Mouse (Mus musculus): ENCODE data around the gene Fam129a.

Fam129a gene

DNA sequence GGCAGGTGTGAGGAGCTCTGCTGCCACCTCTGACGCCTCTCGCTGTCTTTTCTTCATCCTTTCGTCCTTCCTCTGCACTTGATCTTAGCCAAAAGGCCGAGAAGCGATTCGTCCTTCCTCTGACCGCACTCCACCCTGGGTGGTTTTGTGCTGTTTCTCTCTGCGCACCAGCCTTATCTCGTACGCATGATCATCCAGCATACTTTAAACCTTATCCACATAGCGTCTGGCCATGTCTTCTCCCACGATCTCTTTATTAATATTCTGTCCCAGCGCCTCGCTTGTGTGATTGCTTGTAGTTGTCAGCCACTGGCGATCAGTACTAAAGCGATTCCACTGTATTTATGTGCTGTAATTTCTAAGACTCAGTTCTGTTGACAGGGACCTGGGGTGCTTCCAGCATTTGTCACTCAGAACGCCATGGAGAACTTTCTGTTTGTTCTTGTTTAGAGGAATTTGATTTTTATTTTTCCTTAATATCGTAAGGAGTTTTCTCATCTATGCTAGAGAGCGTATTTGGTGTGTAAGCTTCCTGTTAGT is 87.4 kb downstream of the Fam129a start:
- no peak overlapping the region for H3K4me3 ChIP-seq (replicated peaks; ENCODE audit: low read length)
- peaks cover 5% of the 10 kb centered on the region for H3K4me1 ChIP-seq (replicated peaks; ENCODE audit: low read depth, low read length)
- no peaks in the 10 kb centered on the region for H3K27me3 ChIP-seq (ENCODE audit: insufficient read depth, low read length)
- no peak for TF ChIP-seq POU5F1 (IDR thresholded peaks at IDR 0.05; ENCODE audit: borderline replicate concordance, low read length)
- no peak for TF ChIP-seq CTCF (conservative IDR thresholded peaks at IDR 0.05; ENCODE audit: low read length)
- TF ChIP-seq NANOG (IDR thresholded peaks at IDR 0.05; ENCODE audit: borderline replicate concordance, low read length), result no peak
- H3K36me3 ChIP-seq (ENCODE audit: insufficient read depth, low read length), result no peaks in the 10 kb centered on the region
- no peaks in the 10 kb centered on the region for H3K9me3 ChIP-seq (ENCODE audit: low read length)

DNA sequence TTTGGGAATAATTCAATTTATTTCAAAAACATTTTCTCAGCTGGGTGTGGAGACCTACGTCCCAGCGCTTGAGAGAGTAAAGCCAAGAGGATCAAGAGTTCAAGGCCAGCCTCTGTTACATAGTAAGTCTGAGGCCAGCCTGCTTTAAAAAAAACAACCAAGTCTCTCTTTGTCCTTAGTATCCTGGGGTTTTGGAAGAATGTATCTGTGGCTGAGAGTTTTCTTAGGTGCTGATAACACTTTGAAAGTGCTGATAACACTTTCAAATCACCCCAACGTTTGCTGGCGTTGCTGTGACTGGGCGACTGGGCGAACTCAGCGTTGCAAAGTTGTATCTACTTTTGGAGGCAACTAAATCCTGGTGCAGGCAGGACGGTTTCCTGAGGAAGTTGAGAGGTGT is 88.7 kb downstream of the Fam129a start:
- no peaks in the 10 kb centered on the region for H3K27me3 ChIP-seq (ENCODE audit: insufficient read depth, low read length)
- no peak for TF ChIP-seq CTCF (conservative IDR thresholded peaks at IDR 0.05; ENCODE audit: low read length)
- no peak for TF ChIP-seq POU5F1 (IDR thresholded peaks at IDR 0.05; ENCODE audit: borderline replicate concordance, low read length)
- TF ChIP-seq NANOG (IDR thresholded peaks at IDR 0.05; ENCODE audit: borderline replicate concordance, low read length), result no peak
- peaks cover 5% of the 10 kb centered on the region for H3K4me1 ChIP-seq (replicated peaks; ENCODE audit: low read depth, low read length)
- H3K4me3 ChIP-seq (replicated peaks; ENCODE audit: low read length), result no peak overlapping the region
- no peaks in the 10 kb centered on the region for H3K9me3 ChIP-seq (ENCODE audit: low read length)
- no peaks in the 10 kb centered on the region for H3K36me3 ChIP-seq (ENCODE audit: insufficient read depth, low read length)

DNA sequence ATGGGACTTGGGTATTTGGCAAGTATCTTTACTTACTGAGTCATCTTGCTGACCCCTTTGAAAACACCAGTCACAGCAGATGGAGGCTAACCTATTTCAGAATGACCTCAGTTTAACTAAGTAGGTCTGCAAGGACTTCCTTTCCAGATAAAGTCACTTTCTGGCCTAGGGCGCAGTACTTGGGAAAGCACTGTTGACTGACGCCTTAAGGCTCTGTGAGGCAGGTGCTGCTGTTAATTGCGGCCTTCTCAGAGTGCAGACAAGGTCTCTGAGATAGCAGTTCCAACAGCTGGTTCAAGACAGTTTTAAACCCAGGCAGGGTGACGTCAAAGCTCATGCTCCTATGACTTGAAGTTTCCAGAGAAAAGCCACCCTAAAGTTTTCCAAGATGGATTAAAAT is 89.3 kb downstream of the Fam129a start:
- Histone ChIP-seq H3K4me3 (replicated peaks; ENCODE audit: low read length) (no peak overlapping the region), H3K36me3 (ENCODE audit: insufficient read depth, low read length) (no peaks in the 10 kb centered on the region), H3K4me1 (replicated peaks; ENCODE audit: low read depth, low read length) (peaks cover 10% of the 10 kb centered on the region), H3K27me3 (ENCODE audit: insufficient read depth, low read length) (no peaks in the 10 kb centered on the region), H3K9me3 (ENCODE audit: low read length) (no peaks in the 10 kb centered on the region)
- TF ChIP-seq POU5F1 (IDR thresholded peaks at IDR 0.05; ENCODE audit: borderline replicate concordance, low read length) (no peak), NANOG (IDR thresholded peaks at IDR 0.05; ENCODE audit: borderline replicate concordance, low read length) (no peak), CTCF (conservative IDR thresholded peaks at IDR 0.05; ENCODE audit: low read length) (no peak)

DNA sequence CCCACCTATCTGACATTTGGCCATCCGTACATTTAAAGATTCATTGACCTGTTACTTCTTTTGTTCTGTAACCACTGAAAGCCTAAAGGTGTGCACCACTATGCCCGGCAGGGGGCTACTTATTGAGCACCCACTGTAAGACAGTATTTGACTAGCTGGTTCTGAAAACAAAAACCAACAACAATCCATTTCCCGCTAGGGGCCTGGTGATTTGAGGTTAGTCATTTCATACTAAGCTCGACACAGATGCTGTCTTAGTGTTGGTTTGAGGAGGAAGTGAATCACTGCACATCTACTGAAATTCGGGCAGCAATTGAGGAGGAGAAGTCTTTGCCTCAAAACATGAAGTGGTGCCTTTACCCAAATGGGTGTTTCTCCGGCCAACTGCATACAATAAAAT is 89.9 kb downstream of the Fam129a start:
- TF ChIP-seq CTCF (conservative IDR thresholded peaks at IDR 0.05; ENCODE audit: low read length) (no peak), NANOG (IDR thresholded peaks at IDR 0.05; ENCODE audit: borderline replicate concordance, low read length) (no peak), POU5F1 (IDR thresholded peaks at IDR 0.05; ENCODE audit: borderline replicate concordance, low read length) (no peak)
- no peak overlapping the region for H3K4me3 ChIP-seq (replicated peaks; ENCODE audit: low read length)
- peaks cover 13% of the 10 kb centered on the region for H3K4me1 ChIP-seq (replicated peaks; ENCODE audit: low read depth, low read length)
- H3K9me3 ChIP-seq (ENCODE audit: low read length), result no peaks in the 10 kb centered on the region
- no peaks in the 10 kb centered on the region for H3K36me3 ChIP-seq (ENCODE audit: insufficient read depth, low read length)
- no peaks in the 10 kb centered on the region for H3K27me3 ChIP-seq (ENCODE audit: insufficient read depth, low read length)

DNA sequence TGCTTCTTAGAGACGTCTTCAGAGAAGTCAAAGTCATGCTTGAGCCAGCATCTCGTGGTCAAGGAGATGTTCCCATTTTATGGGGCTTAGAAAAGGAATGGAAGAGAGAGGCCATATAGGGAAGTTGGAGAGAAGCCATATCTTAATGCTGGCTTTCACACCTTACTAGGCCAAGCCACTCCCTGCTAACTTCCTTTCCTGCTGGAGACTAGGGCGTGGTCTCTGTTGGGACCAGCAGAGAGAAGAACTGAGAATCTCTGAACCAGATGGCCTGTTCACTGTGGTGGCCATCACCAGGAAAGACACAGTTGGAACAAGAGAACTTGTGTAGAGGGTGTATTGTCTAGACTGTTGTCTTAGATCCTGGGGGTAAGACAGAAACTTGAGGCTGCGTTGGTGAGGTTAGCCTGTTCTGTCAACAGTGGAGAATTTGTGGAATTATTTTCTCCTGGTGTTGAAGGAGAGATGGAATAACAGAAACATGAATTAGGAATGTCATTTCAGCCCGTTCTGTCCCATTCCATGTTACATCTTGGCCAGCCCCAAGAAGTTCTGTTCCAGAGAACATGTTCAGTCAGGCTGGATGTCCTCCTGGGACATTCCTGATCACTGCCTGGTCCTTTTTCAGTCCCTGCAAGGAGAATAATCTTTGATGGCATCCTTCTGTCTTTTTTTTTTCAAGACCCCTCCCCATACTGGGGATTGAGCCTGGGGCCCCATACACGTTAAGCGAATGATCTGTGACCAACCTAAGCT is 90.9 kb downstream of the Fam129a start:
- H3K4me1 ChIP-seq (replicated peaks; ENCODE audit: low read depth, low read length), result peaks cover 13% of the 10 kb centered on the region
- no peak overlapping the region for H3K4me3 ChIP-seq (replicated peaks; ENCODE audit: low read length)
- no peaks in the 10 kb centered on the region for H3K27me3 ChIP-seq (ENCODE audit: insufficient read depth, low read length)
- no peaks in the 10 kb centered on the region for H3K9me3 ChIP-seq (ENCODE audit: low read length)
- no peaks in the 10 kb centered on the region for H3K36me3 ChIP-seq (ENCODE audit: insufficient read depth, low read length)
- no peak for TF ChIP-seq POU5F1 (IDR thresholded peaks at IDR 0.05; ENCODE audit: borderline replicate concordance, low read length)
- TF ChIP-seq NANOG (IDR thresholded peaks at IDR 0.05; ENCODE audit: borderline replicate concordance, low read length), result no peak
- no peak for TF ChIP-seq CTCF (conservative IDR thresholded peaks at IDR 0.05; ENCODE audit: low read length)

DNA sequence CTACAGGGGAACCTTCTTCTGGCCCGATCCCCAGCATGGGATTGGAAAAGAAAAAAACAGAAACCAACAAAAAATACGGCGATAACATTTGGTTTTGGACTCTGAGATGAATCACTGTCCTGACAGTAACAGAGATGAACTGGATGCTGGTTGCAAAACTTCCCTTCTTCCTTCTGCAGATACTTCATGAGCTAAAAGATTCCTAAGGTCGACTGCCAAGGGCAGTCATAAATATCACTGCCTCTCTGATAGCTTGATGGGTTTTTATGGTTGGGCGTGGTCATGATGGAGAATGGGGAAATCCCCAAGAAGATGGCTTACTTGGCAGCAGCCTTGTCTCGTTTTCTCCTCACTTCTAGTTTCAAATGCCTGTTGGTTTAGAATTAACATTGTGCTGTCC is 92.0 kb downstream of the Fam129a start:
- H3K27me3 ChIP-seq (ENCODE audit: insufficient read depth, low read length), result no peaks in the 10 kb centered on the region
- H3K4me3 ChIP-seq (replicated peaks; ENCODE audit: low read length), result no peak overlapping the region
- H3K9me3 ChIP-seq (ENCODE audit: low read length), result no peaks in the 10 kb centered on the region
- peaks cover 13% of the 10 kb centered on the region for H3K4me1 ChIP-seq (replicated peaks; ENCODE audit: low read depth, low read length)
- TF ChIP-seq NANOG (IDR thresholded peaks at IDR 0.05; ENCODE audit: borderline replicate concordance, low read length) (no peak), POU5F1 (IDR thresholded peaks at IDR 0.05; ENCODE audit: borderline replicate concordance, low read length) (no peak)
- H3K36me3 ChIP-seq (ENCODE audit: insufficient read depth, low read length), result no peaks in the 10 kb centered on the region

DNA sequence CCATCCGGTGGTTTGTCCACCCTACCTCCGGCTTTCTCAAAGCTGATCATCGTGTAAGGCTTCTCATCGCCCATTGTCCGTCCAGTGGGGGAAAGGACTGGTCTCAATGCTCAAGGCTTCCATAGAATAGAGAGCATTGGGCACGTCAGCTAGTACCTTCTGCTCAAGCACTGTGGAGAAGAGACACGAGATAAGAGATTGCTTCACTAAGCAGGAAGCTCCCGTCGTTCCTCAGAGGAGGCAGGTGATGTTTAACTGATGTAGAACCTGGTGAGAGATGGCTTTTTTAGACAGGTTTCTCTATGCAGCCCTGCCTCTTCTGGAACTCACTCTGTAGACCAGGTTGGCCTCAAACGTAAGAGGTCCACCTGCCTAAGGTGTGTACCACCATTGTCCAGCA is 93.4 kb downstream of the Fam129a start:
- Histone ChIP-seq H3K36me3 (ENCODE audit: insufficient read depth, low read length) (no peaks in the 10 kb centered on the region), H3K4me1 (replicated peaks; ENCODE audit: low read depth, low read length) (peaks cover 13% of the 10 kb centered on the region), H3K4me3 (replicated peaks; ENCODE audit: low read length) (no peak overlapping the region), H3K9me3 (ENCODE audit: low read length) (no peaks in the 10 kb centered on the region), H3K27me3 (ENCODE audit: insufficient read depth, low read length) (no peaks in the 10 kb centered on the region)
- no peak for TF ChIP-seq POU5F1 (IDR thresholded peaks at IDR 0.05; ENCODE audit: borderline replicate concordance, low read length)
- TF ChIP-seq NANOG (IDR thresholded peaks at IDR 0.05; ENCODE audit: borderline replicate concordance, low read length), result no peak
- no peak for TF ChIP-seq CTCF (conservative IDR thresholded peaks at IDR 0.05; ENCODE audit: low read length)

DNA sequence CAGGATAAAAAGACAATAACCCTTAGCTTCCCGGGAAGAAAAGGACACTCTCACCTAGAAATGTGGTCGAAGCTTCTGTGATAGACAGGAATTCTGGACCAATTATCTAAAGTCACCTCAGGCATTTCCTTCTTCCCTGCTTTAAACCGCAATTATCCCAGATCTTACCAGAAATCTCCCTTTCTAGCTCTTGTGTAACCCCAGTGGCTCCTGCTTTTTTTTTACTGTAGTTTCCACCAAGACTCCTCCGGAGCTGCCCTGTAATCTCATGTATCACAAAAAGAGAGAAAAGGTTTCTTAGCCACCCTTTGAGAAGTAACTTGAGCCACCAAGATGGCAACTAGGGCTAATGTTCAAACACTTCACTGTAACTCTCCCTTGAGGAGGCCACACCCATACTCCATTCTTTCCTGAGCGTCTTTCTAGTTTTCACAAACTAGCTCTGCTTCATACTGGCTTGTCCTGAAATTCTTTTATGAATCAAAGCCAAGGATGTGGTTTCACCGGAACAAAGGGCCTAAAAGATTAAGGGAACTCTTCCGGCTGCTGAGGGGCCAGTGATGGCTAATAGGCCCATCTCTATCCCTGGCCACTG is 93.9 kb downstream of the Fam129a start:
- H3K4me1 ChIP-seq (replicated peaks; ENCODE audit: low read depth, low read length), result peaks cover 13% of the 10 kb centered on the region
- no peaks in the 10 kb centered on the region for H3K27me3 ChIP-seq (ENCODE audit: insufficient read depth, low read length)
- no peaks in the 10 kb centered on the region for H3K9me3 ChIP-seq (ENCODE audit: low read length)
- no peaks in the 10 kb centered on the region for H3K36me3 ChIP-seq (ENCODE audit: insufficient read depth, low read length)
- H3K4me3 ChIP-seq (replicated peaks; ENCODE audit: low read length), result no peak overlapping the region
- TF ChIP-seq POU5F1 (IDR thresholded peaks at IDR 0.05; ENCODE audit: borderline replicate concordance, low read length), result no peak
- TF ChIP-seq CTCF (conservative IDR thresholded peaks at IDR 0.05; ENCODE audit: low read length), result no peak
- no peak for TF ChIP-seq NANOG (IDR thresholded peaks at IDR 0.05; ENCODE audit: borderline replicate concordance, low read length)

Measured in E14TG2a.4 (cell line).